Mouse (Mus musculus): ENCODE results near the gene Abt1. TPM values are rescaled to one million over a fixed set of nuclear protein-coding genes. Genes with fewer than 3 reads are reported as not detected.

Gene Abt1
- polyA plus RNA-seq, 1 experiment from 2014 or later, result 12.3 TPM

DNA sequence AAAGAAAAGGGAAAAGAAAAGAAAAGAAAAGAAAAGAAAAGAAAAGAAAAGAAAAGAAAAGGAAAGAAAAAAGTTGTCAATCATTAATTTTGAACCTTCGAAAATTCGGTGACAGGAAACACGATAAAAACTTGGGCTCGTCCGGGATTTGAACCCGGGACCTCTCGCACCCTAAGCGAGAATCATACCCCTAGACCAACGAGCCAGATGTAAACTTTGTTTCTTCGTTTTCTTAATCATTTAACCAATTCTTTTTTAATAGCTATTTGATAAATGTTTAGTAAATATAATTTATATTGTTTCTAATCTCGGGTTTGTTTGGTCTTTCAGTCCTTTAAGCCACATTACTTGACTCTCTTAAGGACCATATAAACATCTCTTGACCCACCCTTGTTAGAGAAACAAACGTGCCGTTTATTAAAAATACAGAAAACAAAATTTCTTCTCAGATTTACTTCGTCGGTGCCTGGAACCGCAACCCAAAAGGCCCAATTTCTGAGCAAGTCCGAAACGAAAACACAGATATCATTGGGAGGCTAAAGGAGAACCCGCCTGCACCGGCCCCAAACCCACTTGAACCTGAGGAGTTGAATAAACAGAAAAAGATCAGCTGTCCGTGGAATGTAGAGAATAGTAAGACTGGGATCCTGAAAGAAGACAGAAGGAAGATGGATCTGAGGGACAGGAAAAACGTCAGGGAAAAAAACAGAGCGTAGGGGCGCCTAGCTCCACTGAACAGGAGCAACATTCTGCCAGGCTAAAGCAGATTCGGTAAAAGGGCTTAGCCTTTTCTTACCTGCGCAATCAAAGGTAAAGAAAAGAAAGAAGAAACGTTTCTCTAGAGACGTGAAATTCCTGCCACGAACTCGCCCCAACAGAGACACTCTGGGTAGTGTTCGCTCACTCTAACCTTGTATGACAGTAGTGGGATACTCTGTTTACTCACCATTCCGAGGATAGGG lies 13.5 kb upstream of the Abt1 start:
- no peaks in the 10 kb centered on the region for H3K27me3 ChIP-seq
- peak; percentile 25; the same call in 1 of the 2 replicates for ATAC-seq (ENCODE audit: low FRiP score, low read depth)
- peak overlapping the region; percentile 66 for H3K4me2 ChIP-seq (replicated peaks)
- H3K4me3 ChIP-seq, result peak overlapping the region; percentile 54
- H3K9me3 ChIP-seq, result no peaks in the 10 kb centered on the region
- H3K9ac ChIP-seq (replicated peaks), result peak overlapping the region; percentile 56
- H3K27ac ChIP-seq (replicated peaks), result peak overlapping the region; percentile 60
- WGBS, result under 1% methylated on average over 32 of the region's 32 CpGs
- H3K36me3 ChIP-seq, result no peaks in the 10 kb centered on the region
- peaks cover 14% of the 10 kb centered on the region for H3K4me1 ChIP-seq

DNA sequence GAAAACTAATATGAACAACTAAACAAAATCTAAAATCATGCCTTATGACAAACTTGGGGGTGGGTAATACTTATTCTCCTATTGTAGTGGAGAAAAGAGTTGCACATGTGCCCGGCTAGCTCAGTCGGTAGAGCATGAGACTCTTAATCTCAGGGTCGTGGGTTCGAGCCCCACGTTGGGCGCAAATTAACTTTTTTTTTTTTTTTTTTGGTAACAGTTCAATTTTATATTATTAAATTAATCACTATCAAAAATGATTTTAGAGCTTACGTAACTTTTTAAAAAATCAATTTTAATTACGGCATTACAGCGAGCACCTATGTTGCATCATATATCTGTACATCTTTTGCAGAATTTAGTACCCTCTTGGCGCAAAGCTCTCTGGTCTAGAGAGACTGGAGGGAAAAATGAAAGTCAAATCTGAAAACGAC lies 12.6 kb upstream of the Abt1 start:
- Histone ChIP-seq H3K27me3 (no peaks in the 10 kb centered on the region), H3K36me3 (no peaks in the 10 kb centered on the region), H3K9me3 (no peaks in the 10 kb centered on the region), H3K4me3 (peak overlapping the region; percentile 35; the same call in 1 of the 2 replicates), H3K4me2 (replicated peaks) (peak overlapping the region; percentile 60), H3K4me1 (peaks cover 14% of the 10 kb centered on the region), H3K27ac (replicated peaks) (no peak overlapping the region), H3K9ac (replicated peaks) (no peak overlapping the region)
- no peak for ATAC-seq (ENCODE audit: low FRiP score, low read depth)
- under 1% methylated on average over 11 of the region's 11 CpGs for WGBS

DNA sequence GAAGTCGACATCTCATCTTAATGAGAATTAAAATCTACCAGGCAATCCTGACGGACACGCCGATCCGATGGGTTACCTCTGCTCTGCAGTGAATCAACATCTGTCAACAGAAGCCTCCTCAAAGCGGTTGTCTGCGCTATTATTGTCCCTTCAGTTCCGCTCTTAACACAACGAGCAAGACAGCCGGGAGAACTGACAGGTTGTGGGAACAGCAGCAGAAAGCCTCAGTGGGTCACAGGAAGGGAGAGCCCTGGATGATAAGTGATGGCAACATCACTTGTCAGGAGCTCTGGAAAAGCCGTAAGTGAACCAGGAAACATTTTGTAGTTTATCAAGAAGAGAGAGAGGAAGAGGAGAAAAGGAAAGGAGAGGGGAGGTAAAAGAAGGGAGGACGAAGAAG lies 12.0 kb upstream of the Abt1 start:
- no peak for ATAC-seq (ENCODE audit: low FRiP score, low read depth)
- no peak overlapping the region for H3K27ac ChIP-seq (replicated peaks)

GRCm38 (mm10) chr13:23435241-23435640 lies 11.6 kb upstream of the Abt1 start:
- Histone ChIP-seq H3K9ac (replicated peaks) (no peak overlapping the region), H3K27me3 (no peaks in the 10 kb centered on the region), H3K4me3 (peak overlapping the region; percentile 35), H3K9me3 (no peaks in the 10 kb centered on the region), H3K27ac (replicated peaks) (no peak overlapping the region), H3K4me1 (peaks cover 14% of the 10 kb centered on the region), H3K36me3 (no peaks in the 10 kb centered on the region), H3K4me2 (replicated peaks) (peak overlapping the region; percentile 60)
- 11% methylated on average over 4 of the region's 4 CpGs for WGBS
- no peak for ATAC-seq (ENCODE audit: low FRiP score, low read depth)

More for the DNA sequence above, 12.0 kb upstream of the Abt1 start:
- Histone ChIP-seq H3K27me3 (no peaks in the 10 kb centered on the region), H3K4me2 (replicated peaks) (peak overlapping the region; percentile 60), H3K9me3 (no peaks in the 10 kb centered on the region), H3K9ac (replicated peaks) (peak overlapping the region; percentile 47), H3K4me1 (peaks cover 14% of the 10 kb centered on the region), H3K36me3 (no peaks in the 10 kb centered on the region), H3K4me3 (peak overlapping the region; percentile 35)
- 2% methylated on average over 12 of the region's 12 CpGs for WGBS

DNA sequence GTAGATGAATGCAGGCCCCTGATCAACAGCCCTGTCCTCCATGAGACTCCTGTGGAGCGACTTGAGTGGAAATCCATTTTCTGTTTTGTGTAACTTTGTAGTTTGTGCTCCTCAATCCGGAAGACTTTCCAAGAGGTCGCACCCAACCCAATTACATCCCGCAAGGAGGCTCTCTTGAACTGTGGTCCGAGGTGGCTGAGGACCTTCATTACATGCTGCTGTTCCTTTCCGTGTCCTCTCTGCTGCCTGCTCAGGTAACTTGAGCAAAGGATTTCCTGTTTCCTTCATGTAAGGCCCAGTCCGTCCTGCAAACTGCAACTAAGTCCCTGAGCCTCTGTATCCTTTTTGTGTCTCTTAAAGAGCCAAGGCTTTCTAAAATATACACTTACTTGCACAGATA lies 10.8 kb upstream of the Abt1 start:
- Histone ChIP-seq H3K4me3 (no peak overlapping the region), H3K4me1 (peaks cover 18% of the 10 kb centered on the region), H3K9ac (replicated peaks) (no peak overlapping the region), H3K27me3 (no peaks in the 10 kb centered on the region), H3K4me2 (replicated peaks) (peak overlapping the region; percentile 30), H3K9me3 (no peaks in the 10 kb centered on the region), H3K27ac (replicated peaks) (no peak overlapping the region), H3K36me3 (no peaks in the 10 kb centered on the region)
- no peak for ATAC-seq (ENCODE audit: low FRiP score, low read depth)
- 12% methylated on average over 7 of the region's 7 CpGs for WGBS

- H3K4me2 ChIP-seq (replicated peaks), result no peak overlapping the region
- 57% methylated on average over 5 of the region's 5 CpGs for WGBS
- H3K27me3 ChIP-seq, result no peaks in the 10 kb centered on the region
- no peak overlapping the region for H3K4me3 ChIP-seq
- H3K9me3 ChIP-seq, result no peaks in the 10 kb centered on the region
- peaks cover 21% of the 10 kb centered on the region for H3K4me1 ChIP-seq
- no peak overlapping the region for H3K27ac ChIP-seq (replicated peaks)
- H3K36me3 ChIP-seq, result no peaks in the 10 kb centered on the region
- no peak for ATAC-seq (ENCODE audit: low FRiP score, low read depth)
- H3K9ac ChIP-seq (replicated peaks), result no peak overlapping the region
Measured at GRCm38 (mm10) chr13:23433801-23434200, 10.1 kb upstream of the Abt1 start.

- H3K27me3 ChIP-seq, result no peaks in the 10 kb centered on the region
- 17% methylated on average over 5 of the region's 5 CpGs for WGBS
- peak overlapping the region; percentile 58 for H3K4me2 ChIP-seq (replicated peaks)
- ATAC-seq (ENCODE audit: low FRiP score, low read depth), result no peak
- H3K4me1 ChIP-seq, result peaks cover 21% of the 10 kb centered on the region
- H3K9me3 ChIP-seq, result no peaks in the 10 kb centered on the region
- H3K36me3 ChIP-seq, result no peaks in the 10 kb centered on the region
- peak overlapping the region; percentile 58 for H3K4me3 ChIP-seq
- H3K27ac ChIP-seq (replicated peaks), result peak overlapping the region; percentile 39; the same call in 1 of the 2 replicates
- no peak overlapping the region for H3K9ac ChIP-seq (replicated peaks)
Measured at GRCm38 (mm10) chr13:23433206-23433605, 9.5 kb upstream of the Abt1 start.

DNA sequence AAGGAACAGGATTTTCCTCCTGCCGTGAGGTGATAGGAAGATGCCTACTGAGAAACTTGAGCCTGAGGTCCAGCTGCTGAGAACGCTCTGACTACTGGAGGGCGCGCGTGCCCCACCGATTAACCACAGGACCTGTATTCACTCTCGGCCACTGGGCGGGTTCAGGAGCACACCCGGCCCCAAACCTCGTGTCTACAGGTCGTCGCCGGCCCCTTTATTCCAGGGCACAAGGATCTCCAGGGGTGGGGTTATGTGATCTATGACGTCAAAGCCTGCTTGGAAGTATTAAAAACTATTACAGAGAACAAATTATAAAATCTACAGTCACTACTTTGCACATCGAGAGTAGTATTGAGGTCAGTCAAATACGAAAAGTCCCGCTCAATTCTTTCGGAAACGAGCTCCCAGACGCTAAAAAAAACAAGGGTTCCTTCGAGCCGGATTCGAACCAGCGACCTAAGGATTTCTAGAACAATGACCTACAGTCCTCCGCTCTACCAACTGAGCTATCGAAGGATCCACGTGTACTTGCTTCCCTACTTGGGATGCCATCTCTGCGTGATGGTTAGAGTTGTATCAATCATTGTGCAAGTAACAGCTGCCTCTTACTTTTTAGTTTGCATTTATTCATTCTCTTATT lies 9.0 kb upstream of the Abt1 start:
- Histone ChIP-seq H3K9ac (replicated peaks) (peak overlapping the region; percentile 61; the same call in 1 of the 2 replicates), H3K27me3 (no peaks in the 10 kb centered on the region), H3K4me3 (peak overlapping the region; percentile 58), H3K4me1 (peaks cover 21% of the 10 kb centered on the region), H3K36me3 (no peaks in the 10 kb centered on the region), H3K27ac (replicated peaks) (peak overlapping the region; percentile 49; the same call in 1 of the 2 replicates), H3K4me2 (replicated peaks) (peak overlapping the region; percentile 58), H3K9me3 (no peaks in the 10 kb centered on the region)
- under 1% methylated on average over 28 of the region's 28 CpGs for WGBS
- ATAC-seq (ENCODE audit: low FRiP score, low read depth), result peak; percentile 91

- H3K4me1 ChIP-seq, result peaks cover 16% of the 10 kb centered on the region
Measured at GRCm38 (mm10) chr13:23431351-23431771, 7.7 kb upstream of the Abt1 start.

GRCm38 (mm10) chr13:23430734-23431133 lies 7.1 kb upstream of the Abt1 start:
- Histone ChIP-seq H3K4me3 (peak overlapping the region; percentile 58), H3K36me3 (no peaks in the 10 kb centered on the region), H3K27me3 (no peaks in the 10 kb centered on the region), H3K9me3 (no peaks in the 10 kb centered on the region), H3K27ac (replicated peaks) (peak overlapping the region; percentile 82), H3K4me2 (replicated peaks) (peak overlapping the region; percentile 58), H3K4me1 (peaks cover 17% of the 10 kb centered on the region), H3K9ac (replicated peaks) (peak overlapping the region; percentile 61)
- ATAC-seq (ENCODE audit: low FRiP score, low read depth), result peak; percentile 50
- under 1% methylated on average over 17 of the region's 17 CpGs for WGBS

More at GRCm38 (mm10) chr13:23431351-23431771, 7.7 kb upstream of the Abt1 start:
- no peaks in the 10 kb centered on the region for H3K27me3 ChIP-seq
- peak overlapping the region; percentile 58 for H3K4me2 ChIP-seq (replicated peaks)
- H3K4me3 ChIP-seq, result peak overlapping the region; percentile 58
- no peaks in the 10 kb centered on the region for H3K36me3 ChIP-seq
- peak overlapping the region; percentile 82 for H3K27ac ChIP-seq (replicated peaks)
- under 1% methylated on average over 15 of the region's 15 CpGs for WGBS
- H3K9me3 ChIP-seq, result no peaks in the 10 kb centered on the region
- peak; percentile 71 for ATAC-seq (ENCODE audit: low FRiP score, low read depth)
- peak overlapping the region; percentile 61 for H3K9ac ChIP-seq (replicated peaks)

DNA sequence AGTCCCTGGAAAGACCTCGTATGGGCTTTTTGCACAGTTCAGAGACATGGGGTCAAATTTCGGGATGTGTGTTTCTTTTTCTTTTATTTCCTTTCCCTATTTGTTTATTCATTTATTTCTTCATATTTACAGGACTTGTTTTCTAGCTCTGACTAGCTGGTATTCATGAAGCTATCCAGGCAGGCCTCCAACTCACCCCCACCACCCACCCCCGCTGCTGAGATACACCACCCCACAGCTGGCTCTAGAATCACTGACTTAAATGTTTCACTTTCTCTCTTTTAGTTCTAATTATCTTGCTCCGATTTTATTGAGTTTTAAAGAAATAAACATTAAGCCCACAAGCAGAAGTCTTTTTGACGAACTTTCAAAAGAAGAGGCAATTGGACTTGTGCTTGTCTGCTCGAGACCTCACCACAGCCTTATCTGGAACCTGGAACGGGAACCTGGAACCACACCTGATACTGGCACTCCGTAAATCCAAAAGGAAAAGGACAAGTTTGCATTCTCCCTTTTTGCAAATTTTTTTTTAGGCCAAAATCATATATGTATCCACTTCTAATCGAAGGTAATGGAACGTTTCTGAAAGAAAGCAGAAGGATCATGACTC lies 6.2 kb upstream of the Abt1 start:
- Histone ChIP-seq H3K9me3 (no peaks in the 10 kb centered on the region), H3K4me1 (peaks cover 17% of the 10 kb centered on the region), H3K9ac (replicated peaks) (peak overlapping the region; percentile 61), H3K4me3 (peak overlapping the region; percentile 58), H3K36me3 (no peaks in the 10 kb centered on the region), H3K27me3 (no peaks in the 10 kb centered on the region), H3K4me2 (replicated peaks) (peak overlapping the region; percentile 58), H3K27ac (replicated peaks) (no peak overlapping the region; the same call in 1 of the 2 replicates)
- ATAC-seq (ENCODE audit: low FRiP score, low read depth), result no peak
- 46% methylated on average over 10 of the region's 10 CpGs for WGBS
